Mouse (Mus musculus) limb, embryonic 11.5 days (tissue): ENCODE measurements around the gene Gpam. TPM values are rescaled to one million over a fixed set of nuclear protein-coding genes. Genes with fewer than 3 reads are reported as not detected.
"Not testable (repeated sequence)": the region's sequence is repeated elsewhere in the genome, so short reads cannot be mapped to it uniquely, and the experiment has no call there.

Experiments used
- ATAC-seq: fragments of 200-750 bp; cut with Nextera tagmentation; 2 replicates; pipeline ENCODE4 v1.8.0; 2017; ENCODE audit warnings: low read depth; ENCODE audit not compliant: insufficient number of reproducible peaks, low FRiP score, low TSS enrichment
- DNase-seq: peaks from one replicate; pipeline ENCODE4 v3.0.0-alpha.2; 2015; ENCODE audit warnings: low spot score
- H3K27ac ChIP-seq: fragments of 300-500 bp; sonication (generic); replicated peaks from 2 replicates; pipeline ENCODE4 v1.5.1; 2014; ENCODE audit warnings: low read depth, mild to moderate bottlenecking, low read length
- H3K27me3 ChIP-seq: fragments of 300-500 bp; sonication (generic); 2 replicates; pipeline ENCODE4 v1.6.1; 2014; ENCODE audit warnings: mild to moderate bottlenecking, low read length, mixed read lengths; ENCODE audit not compliant: control insufficient read depth, insufficient read depth
- H3K36me3 ChIP-seq: fragments of 300-500 bp; sonication (generic); 2 replicates; pipeline ENCODE4 v1.6.1; 2014; ENCODE audit warnings: mild to moderate bottlenecking, low read length, moderate library complexity, mixed read lengths; ENCODE audit not compliant: control insufficient read depth, insufficient read depth
- H3K4me1 ChIP-seq: fragments of 300-500 bp; sonication (generic); 2 replicates; pipeline ENCODE4 v1.6.1; 2014; ENCODE audit warnings: low read length, mixed read lengths; ENCODE audit not compliant: control insufficient read depth, insufficient read depth
- H3K4me2 ChIP-seq: fragments of 300-500 bp; sonication (generic); 2 replicates; pipeline ENCODE4 v1.6.1; 2014; ENCODE audit warnings: low read depth, mild to moderate bottlenecking, moderate library complexity; ENCODE audit not compliant: severe bottlenecking
- H3K4me3 ChIP-seq: fragments of 300-500 bp; sonication (generic); 2 replicates; pipeline ENCODE4 v1.5.1; 2014; ENCODE audit warnings: low read depth, low read length
- H3K9ac ChIP-seq: fragments of 300-500 bp; sonication (generic); 2 replicates; pipeline ENCODE4 v1.6.1; 2014; ENCODE audit warnings: mild to moderate bottlenecking, low read length
- H3K9me3 ChIP-seq: fragments of 300-500 bp; sonication (generic); 2 replicates; pipeline ENCODE4 v1.6.1; 2016; ENCODE audit warnings: low read length; ENCODE audit not compliant: control insufficient read depth
- WGBS: fragments of 180-500 bp; shearing (Covaris S2); extraction: QIAGEN DNeasy Blood & Tissue Kit; methylation state at CpG from one replicate; pipeline ENCODE4 v1.1.7; 2014; 5-methylcytosine and 5-hydroxymethylcytosine counted together
- polyA plus RNA-seq: library from polyadenylated mRNA; unstranded; fragments of >200 nt; fragmentation: Nextera tagmentation; extraction: Ambion mirVana; gene quantifications from 2 replicates; pipeline ENCODE4 v1.2.1, GENCODE M21; 2014

Gpam gene
- polyA plus RNA-seq, 1 experiment from 2014 or later = 14.4 TPM

DNA sequence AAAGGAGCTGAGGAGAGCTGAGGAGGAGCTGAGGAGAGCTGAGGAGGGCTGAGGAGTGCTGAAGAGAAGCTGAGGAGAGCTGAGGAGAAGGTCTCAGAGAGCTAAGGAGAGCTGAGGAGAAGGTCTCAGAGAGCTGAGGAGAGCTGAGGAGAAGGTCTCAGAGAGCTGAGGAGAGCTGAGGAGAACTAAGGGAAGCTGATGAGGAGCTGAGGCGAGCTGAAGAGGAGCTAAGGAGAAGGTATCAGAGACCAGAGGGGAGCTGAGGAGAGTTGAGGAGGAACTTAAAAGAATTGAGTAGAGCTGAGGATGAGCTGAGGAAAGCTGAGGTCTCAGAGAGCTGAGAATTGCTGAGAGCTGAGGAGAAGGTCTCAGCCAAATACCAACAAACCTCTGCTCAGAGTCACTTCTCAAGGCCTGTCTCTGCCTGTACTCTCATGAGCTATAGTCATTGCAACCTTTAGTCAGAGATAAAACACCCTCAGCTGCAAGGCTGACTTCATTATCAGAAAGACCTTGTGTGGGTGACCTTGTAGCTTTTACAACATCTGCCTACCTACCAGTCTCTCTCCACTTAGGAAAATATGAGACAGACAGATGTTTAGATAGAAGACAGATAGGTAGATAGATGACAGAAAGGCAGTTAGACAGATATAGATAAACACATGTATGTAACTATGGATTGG is 38.3 kb upstream of the Gpam start:
- Histone ChIP-seq H3K4me3 (no peak overlapping the region), H3K36me3 (no peaks in the 10 kb centered on the region), H3K4me1 (no peaks in the 10 kb centered on the region), H3K9me3 (no peaks in the 10 kb centered on the region), H3K27ac (no peak overlapping the region), H3K27me3 (no peaks in the 10 kb centered on the region), H3K9ac (no peak overlapping the region), H3K4me2 (no peak overlapping the region)
- no peak for ATAC-seq
- WGBS = 65% methylated on average over 1 of the region's 1 CpGs
- DNase-seq = no peak

DNA sequence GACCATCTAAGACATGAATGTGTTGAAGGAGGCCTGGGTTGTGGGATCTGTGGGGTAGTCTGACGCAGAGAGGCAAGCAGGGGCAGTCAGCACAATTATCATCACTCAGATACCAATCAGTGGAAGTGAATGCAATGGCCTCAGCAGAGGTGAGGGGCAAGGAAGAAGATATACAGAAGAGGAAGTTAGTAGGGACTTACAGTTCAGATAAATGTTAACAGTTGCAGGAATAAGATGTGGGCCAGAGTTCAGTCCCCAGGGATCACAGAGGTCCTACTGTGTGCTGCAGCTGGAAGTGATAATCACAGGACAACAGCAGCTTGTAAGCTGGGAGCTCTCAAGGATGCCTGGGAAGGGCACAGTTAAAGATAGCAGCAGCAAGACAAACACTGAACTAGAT is 37.1 kb upstream of the Gpam start:
- no peak overlapping the region for H3K4me3 ChIP-seq
- no peak overlapping the region for H3K27ac ChIP-seq
- no peaks in the 10 kb centered on the region for H3K27me3 ChIP-seq
- DNase-seq (no peak), ATAC-seq (no peak)
- H3K9me3 ChIP-seq = no peaks in the 10 kb centered on the region
- H3K9ac ChIP-seq = no peak overlapping the region
- WGBS = 75% methylated on average over 1 of the region's 1 CpGs
- no peaks in the 10 kb centered on the region for H3K4me1 ChIP-seq
- no peaks in the 10 kb centered on the region for H3K36me3 ChIP-seq
- no peak overlapping the region for H3K4me2 ChIP-seq

DNA sequence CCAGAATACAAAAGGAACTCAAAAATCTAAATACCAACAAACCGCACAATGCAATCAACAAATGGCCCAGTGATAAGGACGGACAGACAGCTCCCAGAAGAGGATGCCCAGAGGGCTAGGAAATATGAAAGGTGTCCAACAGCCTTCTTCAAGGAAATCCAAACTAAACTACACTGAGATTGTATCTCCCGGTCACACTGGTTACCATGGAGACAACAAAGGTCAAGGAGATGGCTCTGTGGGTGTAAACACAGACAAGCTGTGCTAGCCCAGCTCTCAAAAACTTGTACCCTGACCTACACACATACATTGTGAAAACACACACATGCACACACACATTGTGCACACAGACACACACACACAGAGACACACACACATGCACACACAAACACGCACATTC is 35.2 kb upstream of the Gpam start:
- no peaks in the 10 kb centered on the region for H3K4me1 ChIP-seq
- H3K4me2 ChIP-seq = no peak overlapping the region
- no peak overlapping the region for H3K27ac ChIP-seq
- H3K4me3 ChIP-seq = no peak overlapping the region
- H3K36me3 ChIP-seq = no peaks in the 10 kb centered on the region
- ATAC-seq = no peak
- no peaks in the 10 kb centered on the region for H3K9me3 ChIP-seq
- H3K9ac ChIP-seq = no peak overlapping the region
- DNase-seq = no peak
- 82% methylated on average over 4 of the region's 4 CpGs for WGBS
- no peaks in the 10 kb centered on the region for H3K27me3 ChIP-seq

DNA sequence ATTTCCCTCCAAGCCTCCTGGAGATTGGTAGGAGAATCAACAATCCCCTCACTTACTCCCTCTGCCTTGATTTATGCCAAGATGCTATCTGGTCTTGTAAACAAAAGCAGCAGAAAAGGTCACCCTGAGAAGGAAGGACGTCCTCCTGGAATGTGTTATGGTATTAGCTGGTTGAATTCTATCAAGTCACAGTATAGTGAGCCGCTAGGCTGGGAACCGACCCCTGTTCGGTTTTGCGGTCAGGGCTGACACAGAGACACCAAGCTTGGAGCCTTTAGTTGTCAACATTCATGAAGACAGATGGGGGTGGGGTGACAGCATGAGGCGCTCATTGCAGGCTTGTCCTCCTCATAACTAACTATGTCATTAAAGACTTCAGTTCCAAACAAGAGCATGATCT is 32.8 kb upstream of the Gpam start:
- ATAC-seq (no peak), DNase-seq (no peak)
- no peaks in the 10 kb centered on the region for H3K36me3 ChIP-seq
- 76% methylated on average over 6 of the region's 6 CpGs for WGBS
- H3K9me3 ChIP-seq = no peaks in the 10 kb centered on the region
- no peaks in the 10 kb centered on the region for H3K27me3 ChIP-seq
- no peak overlapping the region for H3K9ac ChIP-seq
- no peak overlapping the region for H3K4me3 ChIP-seq
- no peak overlapping the region for H3K27ac ChIP-seq
- H3K4me1 ChIP-seq = no peaks in the 10 kb centered on the region
- H3K4me2 ChIP-seq = no peak overlapping the region

DNA sequence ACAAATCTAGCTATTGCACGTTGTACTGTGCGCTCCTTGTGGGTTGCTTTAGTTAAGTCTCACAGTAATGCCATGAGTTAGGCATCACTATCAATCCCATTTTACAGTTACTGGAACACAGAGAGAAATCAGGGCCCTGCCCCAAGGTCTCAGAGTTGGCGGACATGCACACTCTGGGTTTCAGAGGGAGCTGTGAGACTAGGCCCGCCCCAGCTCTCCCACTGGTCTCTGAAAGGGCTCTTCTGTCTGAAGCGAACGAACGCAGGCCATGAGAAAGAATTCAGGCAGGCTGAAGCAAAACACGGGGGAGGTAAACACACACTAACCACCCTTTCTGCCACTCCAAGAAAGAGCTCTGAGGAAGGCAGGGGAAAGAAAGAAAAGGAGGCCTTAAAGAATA is 31.6 kb upstream of the Gpam start:
- no peaks in the 10 kb centered on the region for H3K27me3 ChIP-seq
- H3K9me3 ChIP-seq = no peaks in the 10 kb centered on the region
- DNase-seq = no peak
- WGBS = 79% methylated on average over 8 of the region's 8 CpGs
- H3K27ac ChIP-seq = no peak overlapping the region
- no peaks in the 10 kb centered on the region for H3K36me3 ChIP-seq
- ATAC-seq = no peak
- H3K4me3 ChIP-seq = no peak overlapping the region
- H3K9ac ChIP-seq = no peak overlapping the region
- no peak overlapping the region for H3K4me2 ChIP-seq
- no peaks in the 10 kb centered on the region for H3K4me1 ChIP-seq

DNA sequence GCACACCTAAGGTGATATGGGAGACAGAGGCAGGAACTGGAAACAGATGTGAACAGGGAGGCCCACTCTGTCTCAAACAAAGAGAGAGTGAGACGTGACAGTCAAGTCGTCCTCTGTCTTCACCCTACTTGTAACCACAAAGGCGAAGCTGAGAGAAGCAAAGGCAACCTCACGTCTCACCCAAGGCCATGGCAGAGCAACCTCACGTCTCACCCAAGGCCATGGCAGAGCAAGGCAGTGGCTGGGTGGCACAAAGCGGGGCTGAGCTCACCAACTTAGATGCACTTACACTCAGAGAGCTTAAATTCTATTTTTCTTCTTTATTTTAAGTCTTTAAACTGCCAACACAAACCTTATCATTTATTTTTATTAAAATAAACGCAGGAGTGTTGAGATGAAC is 30.0 kb upstream of the Gpam start:
- no peak overlapping the region for H3K9ac ChIP-seq
- DNase-seq (no peak), ATAC-seq (no peak)
- no peaks in the 10 kb centered on the region for H3K36me3 ChIP-seq
- no peak overlapping the region for H3K27ac ChIP-seq
- H3K4me1 ChIP-seq = no peaks in the 10 kb centered on the region
- H3K4me2 ChIP-seq = no peak overlapping the region
- no peaks in the 10 kb centered on the region for H3K27me3 ChIP-seq
- 85% methylated on average over 7 of the region's 7 CpGs for WGBS
- H3K9me3 ChIP-seq = no peaks in the 10 kb centered on the region
- no peak overlapping the region for H3K4me3 ChIP-seq

DNA sequence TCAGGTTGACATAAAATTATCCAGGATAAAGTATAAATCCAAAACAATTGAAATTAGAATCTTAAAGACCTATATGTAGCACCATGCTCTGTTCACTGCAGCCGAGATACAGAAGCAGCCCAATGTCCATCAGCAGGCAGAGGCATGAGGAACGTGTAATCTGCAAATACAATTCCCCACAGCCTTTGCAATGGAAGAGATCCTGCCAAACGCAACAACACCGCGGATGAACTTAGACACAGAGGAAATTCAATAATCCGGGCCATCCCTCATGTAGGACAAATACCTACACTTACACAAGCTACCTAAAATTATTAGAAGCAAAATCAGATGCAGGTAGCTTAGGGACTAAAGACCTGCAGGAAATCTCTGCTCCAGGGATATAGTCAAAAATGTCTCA is 25.9 kb upstream of the Gpam start:
- 92% methylated on average over 6 of the region's 6 CpGs for WGBS

DNA sequence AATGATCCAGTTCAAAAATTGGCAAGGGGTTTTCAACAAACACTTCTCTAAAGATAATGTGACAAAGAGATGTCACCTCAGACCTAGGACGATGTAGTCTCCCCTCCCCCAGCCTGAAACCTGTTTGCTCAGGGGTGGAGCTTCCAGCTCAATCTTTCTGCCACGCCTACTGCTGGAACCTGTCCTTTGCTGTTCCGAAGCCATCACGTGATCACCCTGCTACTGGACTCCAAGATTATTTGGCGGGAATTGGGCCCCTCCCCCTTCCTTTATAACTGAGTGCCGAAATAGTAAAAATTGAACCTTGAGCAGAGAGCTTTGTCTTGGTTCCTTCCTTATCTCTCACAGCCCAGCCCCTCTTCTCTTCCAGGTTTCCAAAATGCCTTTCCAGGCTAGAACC is 25.2 kb upstream of the Gpam start:
- not testable (repeated sequence) for H3K4me1 ChIP-seq, H3K27ac ChIP-seq, H3K27me3 ChIP-seq, H3K9me3 ChIP-seq, H3K9ac ChIP-seq, ATAC-seq, H3K36me3 ChIP-seq, H3K4me2 ChIP-seq, DNase-seq, H3K4me3 ChIP-seq
- 72% methylated on average over 5 of the region's 6 CpGs for WGBS

More for the DNA sequence above, 25.9 kb upstream of the Gpam start:
- Histone ChIP-seq H3K27ac (no peak overlapping the region), H3K27me3 (no peaks in the 10 kb centered on the region), H3K4me1 (no peaks in the 10 kb centered on the region), H3K4me2 (no peak overlapping the region), H3K36me3 (no peaks in the 10 kb centered on the region), H3K9ac (no peak overlapping the region), H3K9me3 (no peaks in the 10 kb centered on the region), H3K4me3 (no peak overlapping the region)
- ATAC-seq (no peak), DNase-seq (no peak)

DNA sequence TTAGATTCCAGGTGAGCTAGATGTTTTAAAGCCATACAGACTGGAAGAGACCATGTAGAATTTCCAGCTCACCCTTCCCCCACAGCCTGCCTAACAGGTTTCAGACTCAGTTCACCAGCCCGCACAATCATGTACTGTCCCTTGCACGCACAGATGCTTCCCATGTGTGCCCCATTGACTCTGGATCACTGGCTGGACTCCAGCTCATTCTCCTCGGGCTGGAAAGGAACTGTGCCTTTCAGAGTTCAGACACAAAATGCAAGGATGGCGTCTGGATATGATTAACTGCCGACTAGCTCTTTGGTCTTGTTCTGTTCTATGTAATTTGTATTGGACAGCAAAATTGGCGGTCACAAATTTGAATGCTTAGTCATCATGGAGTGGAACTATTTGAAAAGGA is 22.6 kb upstream of the Gpam start:
- Histone ChIP-seq H3K4me3 (no peak overlapping the region), H3K27ac (no peak overlapping the region), H3K9ac (no peak overlapping the region), H3K9me3 (no peaks in the 10 kb centered on the region), H3K4me1 (no peaks in the 10 kb centered on the region; the same call in 1 of the 2 replicates), H3K36me3 (no peaks in the 10 kb centered on the region), H3K27me3 (no peaks in the 10 kb centered on the region), H3K4me2 (no peak overlapping the region)
- ATAC-seq = no peak
- 39% methylated on average over 6 of the region's 6 CpGs for WGBS
- DNase-seq = peak; percentile 54
